Mouse (Mus musculus) liver, adult 2 months (tissue): Measurements from ENCODE around the gene Tmcc3. TPM values are rescaled to one million over a fixed set of nuclear protein-coding genes. Genes with fewer than 3 reads are reported as not detected.
A peak's percentile ranks its signal among the peaks of the same experiment; 100 is the strongest.

ENCODE experiments used
- DNase-seq: peaks from one replicate; pipeline ENCODE4 v3.0.0-alpha.2; 2011; ENCODE audit warnings: low read depth, low spot score; ENCODE audit errors: extremely low read depth
- H3K27ac ChIP-seq: fragments of 200-500 bp; replicated peaks from 2 replicates; pipeline ENCODE4 v1.5.1; 2012; ENCODE audit warnings: low read depth, mild to moderate bottlenecking, control low read depth, inconsistent platforms, low read length; ENCODE audit not compliant: insufficient read depth
- H3K27me3 ChIP-seq: fragments of 200-500 bp; 2 replicates; pipeline ENCODE4 v1.6.1; 2012; ENCODE audit warnings: mild to moderate bottlenecking, moderate library complexity, low read length, inconsistent platforms; ENCODE audit not compliant: control insufficient read depth, insufficient read depth
- H3K36me3 ChIP-seq: fragments of 200-500 bp; 2 replicates; pipeline ENCODE4 v1.6.1; 2012; ENCODE audit warnings: low read length, inconsistent platforms; ENCODE audit not compliant: control insufficient read depth, insufficient read depth
- H3K4me1 ChIP-seq: fragments of 200-500 bp; 2 replicates; pipeline ENCODE4 v1.6.1; 2011; ENCODE audit warnings: low read length; ENCODE audit not compliant: control insufficient read depth, insufficient read depth
- H3K4me3 ChIP-seq: fragments of 200-500 bp; 2 replicates; pipeline ENCODE4 v1.5.1; 2011; ENCODE audit warnings: low read depth, mild to moderate bottlenecking, control low read depth, low read length, moderate library complexity; ENCODE audit not compliant: insufficient read depth
- H3K79me2 ChIP-seq: fragments of 200-500 bp; 2 replicates; pipeline ENCODE4 v1.6.1; 2012; ENCODE audit warnings: inconsistent platforms, mild to moderate bottlenecking, low read length, moderate library complexity; ENCODE audit not compliant: control insufficient read depth, insufficient read depth
- H3K9ac ChIP-seq: fragments of 200-500 bp; 2 replicates; pipeline ENCODE4 v1.6.1; 2012; ENCODE audit warnings: low read depth, mild to moderate bottlenecking, control low read depth, inconsistent platforms, low read length
- CTCF ChIP-seq: fragments of 200-500 bp; IDR thresholded peaks from 2 replicates; pipeline ENCODE4 v1.5.1; 2011; ENCODE audit warnings: low read depth, low read length, control low read depth
- POLR2A ChIP-seq: fragments of 200-500 bp; IDR thresholded peaks from 2 replicates; pipeline ENCODE4 v1.6.1; 2011; ENCODE audit warnings: low read length, control low read depth; ENCODE audit not compliant: insufficient read depth; ENCODE audit errors: extremely low read depth
- WGBS: fragments of 180-500 bp; shearing (Covaris S2); methylation state at CpG from one replicate; pipeline ENCODE4 v1.1.7; 2018; 5-methylcytosine and 5-hydroxymethylcytosine counted together
- polyA plus RNA-seq: library from polyadenylated mRNA; depleted of rRNA; stranded (reverse); fragments of >200 nt; gene quantifications from 2 replicates; pipeline ENCODE4 v1.2.3, GENCODE M21; 2012
- total RNA-seq: library from RNA; depleted of rRNA; stranded (reverse); fragments of >200 nt; gene quantifications from 2 replicates; pipeline ENCODE4 v1.2.3, GENCODE M21; 2014

The Tmcc3 gene
- total and polyA plus RNA-seq, 2 experiments: 3.2 to 7.9 TPM

DNA sequence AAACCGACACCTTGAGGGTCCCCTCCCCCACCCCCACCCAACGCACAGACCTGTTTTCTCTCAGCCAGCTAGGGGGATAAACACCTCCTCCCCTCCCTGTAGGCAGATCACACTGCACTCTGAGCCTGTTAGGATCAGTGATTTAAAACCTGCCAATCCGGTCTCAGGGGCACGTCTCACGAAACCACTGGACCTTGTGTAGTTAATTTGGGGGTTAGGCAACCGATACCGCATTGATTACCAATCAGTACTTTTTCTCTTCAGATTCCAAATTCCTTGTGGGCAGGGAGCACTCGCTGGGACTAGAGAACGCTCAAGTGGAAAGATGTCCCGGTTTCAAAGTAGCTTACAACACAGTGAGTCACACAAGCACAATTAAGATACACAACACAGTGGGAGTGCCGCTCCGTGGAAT, 202.3 kb downstream of the Tmcc3 start:
- Histone ChIP-seq H3K79me2 (peaks cover 7% of the 10 kb centered on the region; the same call in 1 of the 2 replicates), H3K4me3 (peak overlapping the region; percentile 4; the same call in 1 of the 2 replicates), H3K9ac (peak overlapping the region; percentile 94), H3K27me3 (no peaks in the 10 kb centered on the region), H3K27ac (0 out of 2 replicates have a peak overlapping the region, but pooled peaks have one; percentile 0), H3K36me3 (no peaks in the 10 kb centered on the region), H3K4me1 (peaks cover 11% of the 10 kb centered on the region)
- DNase-seq: peak; percentile 65
- 6% methylated on average over 12 of the region's 12 CpGs for WGBS
- TF ChIP-seq CTCF (no peak), POLR2A (no peak)

DNA sequence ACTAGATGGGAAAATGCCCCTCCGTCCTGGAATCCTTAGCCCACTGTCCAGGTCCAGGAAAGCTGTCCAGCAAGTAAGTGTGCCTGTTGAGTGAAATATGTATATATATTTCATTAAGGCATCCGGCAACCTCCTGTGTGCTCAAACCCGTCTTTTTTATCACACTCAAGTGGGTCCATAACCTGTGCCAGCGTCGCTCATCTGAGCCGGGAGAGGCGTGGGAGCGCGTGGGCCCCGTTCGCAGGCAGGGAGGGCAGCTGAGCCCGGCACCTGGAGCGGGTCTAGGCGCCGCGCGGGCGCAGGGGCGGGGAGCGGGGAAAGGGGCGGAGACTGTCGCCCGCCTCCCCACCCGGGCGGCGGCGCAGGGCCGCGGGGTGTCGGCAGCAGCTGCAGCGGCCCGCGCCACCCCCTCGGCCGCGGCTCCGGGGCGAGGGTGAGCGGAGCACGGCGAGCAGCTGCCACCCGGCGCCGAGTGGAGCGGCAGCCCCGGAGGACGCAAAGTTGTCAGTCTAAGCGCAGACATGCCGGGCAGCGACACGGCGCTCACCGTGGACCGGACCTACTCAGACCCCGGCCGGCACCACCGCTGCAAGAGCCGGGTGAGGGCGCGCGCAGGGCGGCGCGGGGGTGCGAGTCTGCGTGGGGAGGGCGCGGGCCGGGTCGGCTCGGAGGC, 202.9 kb downstream of the Tmcc3 start:
- peak overlapping the region; percentile 68 for H3K27ac ChIP-seq
- DNase-seq: peak; percentile 24

DNA sequence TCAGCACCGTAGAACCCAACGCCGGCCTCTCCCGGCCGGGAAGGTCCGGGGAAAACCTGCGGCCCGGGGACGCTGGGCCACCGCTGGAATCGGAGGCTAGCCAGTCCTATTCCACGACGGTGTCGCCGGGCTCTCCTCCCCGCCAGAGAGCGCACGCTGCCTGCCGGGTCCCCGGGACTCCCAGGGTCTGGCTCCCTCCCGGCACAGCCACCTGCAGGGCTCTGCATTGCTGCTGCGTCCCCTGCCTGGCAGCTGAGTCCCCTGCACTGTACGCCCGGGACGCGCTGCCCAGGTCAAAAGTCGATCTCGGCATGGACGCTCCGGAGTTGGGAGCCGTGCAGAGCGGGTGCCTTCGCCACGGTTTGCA, 203.4 kb downstream of the Tmcc3 start:
- peak overlapping the region; percentile 68 for H3K27ac ChIP-seq
- WGBS: under 1% methylated on average over 34 of the region's 34 CpGs
- peak; percentile 68 for DNase-seq

More for the DNA sequence above, 202.9 kb downstream of the Tmcc3 start:
- WGBS: under 1% methylated on average over 69 of the region's 71 CpGs
- peaks cover 7% of the 10 kb centered on the region; the same call in 1 of the 2 replicates for H3K79me2 ChIP-seq
- no peak for TF ChIP-seq CTCF
- TF ChIP-seq POLR2A: 0 out of 2 replicates have a peak, but pooled peaks have one; percentile 21
- H3K9ac ChIP-seq: peak overlapping the region; percentile 94
- H3K4me1 ChIP-seq: peaks cover 11% of the 10 kb centered on the region
- peak overlapping the region; percentile 92 for H3K4me3 ChIP-seq
- H3K27me3 ChIP-seq: no peaks in the 10 kb centered on the region
- H3K36me3 ChIP-seq: no peaks in the 10 kb centered on the region

DNA sequence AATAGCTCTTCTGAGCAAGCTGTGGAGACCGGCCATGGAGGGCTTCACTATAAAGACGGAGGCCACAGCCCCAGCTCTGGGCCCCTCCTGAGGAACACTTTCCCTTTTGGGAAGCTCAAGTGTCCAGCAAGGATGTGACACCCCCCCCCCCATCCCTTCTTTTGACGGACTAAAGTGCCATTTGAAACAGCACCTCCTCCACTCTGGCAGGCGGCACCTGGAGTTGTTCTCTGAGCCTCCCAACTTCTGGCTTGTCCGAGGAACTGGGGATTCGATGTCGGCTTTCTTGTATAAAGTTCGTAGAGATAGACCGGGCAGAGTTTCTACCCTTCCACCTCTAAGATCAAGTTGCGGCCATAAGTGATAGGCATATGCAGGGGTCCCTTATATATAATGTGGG, 203.8 kb downstream of the Tmcc3 start:
- peaks cover 12% of the 10 kb centered on the region for H3K79me2 ChIP-seq
- 3% methylated on average over 10 of the region's 10 CpGs for WGBS
- peaks cover 11% of the 10 kb centered on the region for H3K4me1 ChIP-seq
- peak overlapping the region; percentile 68 for H3K27ac ChIP-seq
- peak; percentile 52 for DNase-seq
- no peaks in the 10 kb centered on the region for H3K36me3 ChIP-seq
- peak overlapping the region; percentile 92 for H3K4me3 ChIP-seq
- TF ChIP-seq POLR2A: no peak
- TF ChIP-seq CTCF: no peak
- H3K9ac ChIP-seq: peak overlapping the region; percentile 94
- no peaks in the 10 kb centered on the region for H3K27me3 ChIP-seq

More for the DNA sequence above, 203.4 kb downstream of the Tmcc3 start:
- H3K4me1 ChIP-seq: peaks cover 11% of the 10 kb centered on the region
- H3K9ac ChIP-seq: peak overlapping the region; percentile 94
- TF ChIP-seq POLR2A (no peak), CTCF (peak; percentile 56)
- H3K36me3 ChIP-seq: no peaks in the 10 kb centered on the region
- H3K27me3 ChIP-seq: no peaks in the 10 kb centered on the region
- peaks cover 8% of the 10 kb centered on the region; the same call in 1 of the 2 replicates for H3K79me2 ChIP-seq
- H3K4me3 ChIP-seq: peak overlapping the region; percentile 92

DNA sequence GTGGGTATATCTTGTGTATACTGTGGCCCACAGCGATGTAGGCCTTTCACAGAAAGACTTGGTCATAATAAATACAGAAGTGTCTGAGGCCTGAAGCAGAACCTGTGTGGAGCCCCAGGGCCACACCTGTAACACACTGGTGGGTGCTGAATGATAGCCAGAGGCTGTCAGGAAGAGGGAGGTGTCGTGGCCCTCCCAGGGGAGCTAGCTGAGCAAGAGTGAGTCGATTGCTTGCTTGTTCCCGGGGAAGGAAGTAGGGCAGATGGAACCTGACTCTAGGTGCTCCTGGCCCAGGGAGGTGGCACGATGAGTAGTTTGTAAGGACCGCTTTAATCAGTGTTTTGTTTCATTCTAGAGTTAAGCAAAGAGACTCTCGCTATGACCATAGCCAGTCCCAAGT, 208.1 kb downstream of the Tmcc3 start:
- Histone ChIP-seq H3K9ac (no peak overlapping the region), H3K79me2 (peaks cover 25% of the 10 kb centered on the region), H3K36me3 (no peaks in the 10 kb centered on the region), H3K27me3 (no peaks in the 10 kb centered on the region), H3K4me3 (no peak overlapping the region), H3K4me1 (peaks cover 7% of the 10 kb centered on the region), H3K27ac (no peak overlapping the region)
- TF ChIP-seq CTCF (no peak), POLR2A (no peak)
- DNase-seq: no peak
- 73% methylated on average over 7 of the region's 7 CpGs for WGBS
